Mouse (Mus musculus) A20 (cell line): ENCODE measurements around the gene Alox12b.

ENCODE experiments used
- DNase-seq: peaks from one replicate; pipeline ENCODE4 v3.0.0-alpha.2; 2011; ENCODE audit warnings: low read depth, low spot score

Gene Alox12b

DNA sequence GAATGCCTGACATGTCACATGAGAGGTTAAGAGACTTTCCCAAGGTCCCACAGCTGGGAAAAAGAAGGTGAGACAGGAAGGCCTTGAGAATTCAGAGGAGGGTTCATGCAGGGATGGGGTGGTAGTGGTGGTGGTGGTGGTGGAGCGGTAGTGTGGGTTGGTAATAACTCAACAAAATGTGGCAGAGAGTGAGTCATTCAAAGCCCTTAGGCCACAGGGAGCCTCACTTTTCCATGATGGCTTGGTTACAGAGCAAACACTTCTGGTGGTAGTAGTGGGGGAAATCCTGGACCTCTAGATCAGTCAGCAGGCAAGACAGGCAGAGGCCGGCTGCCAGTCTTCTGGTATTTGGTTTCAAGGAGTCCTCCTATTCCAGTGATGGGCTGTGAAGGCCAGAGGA lies 15.8 kb downstream of the Alox12b start:
- no peak for DNase-seq

DNA sequence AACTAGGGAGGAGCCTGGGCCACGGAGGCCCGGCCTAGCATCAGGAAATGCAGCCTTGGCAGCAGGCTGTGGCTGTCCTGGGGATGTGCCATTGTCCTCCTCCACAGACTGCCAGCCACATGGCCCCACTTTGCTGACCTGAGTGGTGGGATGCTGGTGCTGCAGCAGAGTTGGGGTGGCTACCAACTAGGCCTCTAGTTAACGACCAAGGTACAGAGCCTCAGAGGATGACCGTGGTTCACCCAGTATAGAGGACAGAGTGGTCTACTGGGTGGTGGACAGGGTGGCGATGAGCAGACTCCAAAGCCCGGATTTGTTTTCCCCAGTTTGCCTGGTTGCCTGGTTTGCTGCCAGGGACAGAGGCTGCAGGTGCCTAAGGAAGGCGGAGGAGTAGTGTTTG lies 17.9 kb downstream of the Alox12b start:
- no peak for DNase-seq

DNA sequence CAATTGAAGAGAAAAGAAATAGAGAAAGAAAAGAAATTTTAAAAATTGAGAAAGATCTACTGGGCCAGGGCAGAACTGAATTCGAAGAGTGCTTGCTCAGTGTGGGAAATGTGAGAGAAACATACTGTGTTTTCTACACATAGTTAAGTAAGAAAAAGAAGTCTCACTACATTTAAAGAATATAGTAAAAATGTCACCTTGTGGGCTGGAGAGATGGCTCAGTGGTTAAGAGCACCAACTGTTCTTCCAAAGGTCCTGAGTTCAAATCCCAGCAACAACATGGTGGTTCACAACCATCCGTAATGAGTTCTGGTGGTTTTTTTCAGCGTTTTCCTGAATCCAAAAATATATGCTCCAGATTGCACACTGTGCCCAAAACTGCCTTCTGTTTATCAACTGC lies 21.7 kb downstream of the Alox12b start:
- no peak for DNase-seq

- no peak for DNase-seq
These were observed 22.7 kb downstream of the Alox12b start for GRCm38 (mm10) chr11:69179512-69179911.

DNA sequence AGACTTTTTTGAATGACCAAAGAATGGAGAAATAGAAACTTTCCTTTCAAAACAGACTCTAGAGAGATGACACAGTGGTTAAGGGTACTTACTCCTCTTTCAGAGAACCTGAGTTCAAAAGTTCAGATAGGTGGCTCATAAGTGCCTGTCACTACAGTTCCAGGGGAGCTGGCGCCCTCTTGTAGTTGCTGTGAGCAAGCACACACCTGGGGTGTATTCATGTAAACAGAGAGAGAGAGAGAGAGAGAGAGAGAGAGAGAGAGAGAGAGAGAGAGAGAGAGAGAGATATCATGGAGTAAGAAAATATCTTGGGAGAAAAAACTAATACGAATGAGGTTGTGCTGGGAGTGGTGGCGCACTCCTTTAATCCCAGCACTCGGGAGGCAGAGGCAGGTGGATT lies 23.3 kb downstream of the Alox12b start:
- peak; percentile 26 for DNase-seq

- no peak for DNase-seq
These were observed 28.2 kb downstream of the Alox12b start for GRCm38 (mm10) chr11:69185031-69185430.

DNA sequence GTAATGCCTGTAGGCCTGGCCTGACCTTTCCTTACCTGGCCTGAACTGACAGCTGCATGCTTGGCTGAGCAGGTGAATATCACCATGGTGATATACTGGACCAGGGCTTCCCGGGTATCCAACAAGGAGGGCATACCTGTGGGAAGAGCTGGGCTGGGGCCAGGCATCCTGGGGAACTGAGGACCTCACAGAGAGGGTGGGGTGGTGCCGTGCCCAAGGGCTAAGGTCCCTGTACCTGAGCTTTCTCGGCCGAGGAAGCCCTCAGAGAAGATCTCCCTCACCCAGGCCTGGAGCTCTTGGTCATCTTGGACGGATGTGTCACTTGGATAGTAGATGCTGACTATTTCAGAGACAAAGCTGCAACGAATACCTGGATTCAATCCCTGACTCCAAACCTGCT lies 29.1 kb downstream of the Alox12b start:
- no peak for DNase-seq

DNA sequence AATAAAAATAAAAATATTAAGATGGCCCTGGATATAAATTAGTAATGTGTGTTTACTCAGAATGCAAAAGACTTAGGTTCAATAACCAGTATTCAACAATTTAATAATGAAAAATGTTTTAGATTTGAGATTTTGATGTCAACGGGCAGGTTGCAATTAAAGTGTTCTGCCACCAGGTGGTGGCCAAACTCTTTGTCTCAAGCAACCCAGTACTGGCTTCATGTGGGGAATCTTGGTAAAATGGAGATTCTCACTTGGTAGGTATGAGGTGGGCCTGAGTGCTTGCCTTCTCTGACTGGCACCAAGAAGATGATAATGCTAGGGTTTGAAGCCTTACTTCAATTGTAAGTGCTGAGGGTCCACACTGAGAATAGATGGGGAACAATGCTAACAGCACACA lies 36.1 kb downstream of the Alox12b start:
- DNase-seq = peak; percentile 45

GRCm38 (mm10) chr11:69196766-69197165 lies 40.0 kb downstream of the Alox12b start:
- no peak for DNase-seq

DNA sequence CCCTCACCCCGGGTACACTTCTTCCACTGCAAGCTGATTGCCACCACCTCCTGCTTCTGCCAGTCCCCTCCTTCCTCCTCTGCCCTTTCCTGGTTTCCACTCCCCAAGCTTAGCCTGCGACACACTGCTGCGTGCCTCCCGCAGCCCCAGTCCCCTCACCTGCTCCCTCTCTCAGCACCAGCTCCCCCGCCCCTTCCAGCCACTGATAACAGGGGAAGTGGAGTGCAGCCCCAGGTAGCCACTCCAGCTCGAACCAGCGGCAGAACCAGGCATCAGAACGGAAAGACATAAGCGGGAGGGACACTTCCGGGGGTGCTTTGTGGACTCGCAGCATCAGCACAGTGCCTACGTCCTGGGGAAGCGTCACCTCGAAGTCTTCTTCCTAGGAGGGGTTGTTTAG lies 40.4 kb downstream of the Alox12b start:
- DNase-seq = no peak

GRCm38 (mm10) chr11:69197743-69198142 lies 41.0 kb downstream of the Alox12b start, which contains the start of gene Alox8:
Alox8 (minus strand) TSS chr11:69197843.
- no peak for DNase-seq

GRCm38 (mm10) chr11:69199251-69199650 lies 42.5 kb downstream of the Alox12b start:
- DNase-seq = no peak

GRCm38 (mm10) chr11:69200231-69200630 lies 43.4 kb downstream of the Alox12b start:
- DNase-seq = no peak

- no peak for DNase-seq
These were observed 45.9 kb downstream of the Alox12b start for GRCm38 (mm10) chr11:69202469-69203230.

GRCm38 (mm10) chr11:69211431-69211830 lies 54.6 kb downstream of the Alox12b start:
- DNase-seq = no peak

DNA sequence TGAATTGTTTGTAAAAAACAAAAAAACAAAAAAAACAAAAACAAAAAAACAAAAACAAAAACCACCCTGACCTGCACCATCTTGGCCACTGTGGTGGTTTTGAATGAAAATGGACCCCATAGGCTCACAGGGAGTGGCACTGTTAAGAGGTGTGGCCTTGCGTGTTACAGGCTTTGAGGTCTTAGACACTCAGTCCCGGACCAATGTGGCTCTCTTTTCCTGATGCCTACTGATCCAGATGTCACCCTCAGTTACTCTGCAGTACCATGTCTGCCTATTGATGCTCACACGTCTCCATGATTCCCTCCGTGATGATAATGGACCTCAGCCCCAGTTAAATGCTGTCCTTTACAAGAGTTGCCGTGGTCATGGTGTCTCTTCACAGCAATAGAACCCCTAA lies 60.6 kb downstream of the Alox12b start:
- DNase-seq = no peak

- DNase-seq = no peak
These were observed 61.9 kb downstream of the Alox12b start for GRCm38 (mm10) chr11:69218661-69219060.
